Mouse (Mus musculus): Measurements from ENCODE around the gene Mcat.
A peak's percentile ranks its signal among the peaks of the same experiment; 100 is the strongest.

Mcat gene

DNA sequence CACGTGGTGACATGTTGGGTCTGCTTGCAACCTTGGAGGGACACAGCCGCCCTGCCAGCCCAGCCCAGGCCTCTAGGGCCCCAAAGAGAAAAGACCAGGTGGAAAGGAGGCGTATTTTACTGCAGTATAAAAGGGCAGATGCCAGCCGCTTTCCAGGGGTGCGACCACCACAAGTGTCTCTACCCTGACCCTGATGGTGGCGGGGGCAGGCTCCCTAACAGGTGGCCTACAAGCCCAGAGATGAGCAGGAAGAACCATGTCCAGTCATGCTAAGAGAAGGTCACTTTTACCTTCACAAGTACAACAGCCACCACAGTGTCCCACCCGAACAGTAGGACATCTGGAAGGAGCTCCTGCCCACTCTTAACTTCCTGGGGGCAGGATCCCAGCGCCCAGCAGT is 12.0 kb upstream of the Mcat start:
- DNase-seq = no peak

GRCm38 (mm10) chr15:83574731-83575351 is 11.3 kb upstream of the Mcat start:
- DNase-seq = no peak

- no peak for DNase-seq
Observed at GRCm38 (mm10) chr15:83573606-83574005, 10.0 kb upstream of the Mcat start.

DNA sequence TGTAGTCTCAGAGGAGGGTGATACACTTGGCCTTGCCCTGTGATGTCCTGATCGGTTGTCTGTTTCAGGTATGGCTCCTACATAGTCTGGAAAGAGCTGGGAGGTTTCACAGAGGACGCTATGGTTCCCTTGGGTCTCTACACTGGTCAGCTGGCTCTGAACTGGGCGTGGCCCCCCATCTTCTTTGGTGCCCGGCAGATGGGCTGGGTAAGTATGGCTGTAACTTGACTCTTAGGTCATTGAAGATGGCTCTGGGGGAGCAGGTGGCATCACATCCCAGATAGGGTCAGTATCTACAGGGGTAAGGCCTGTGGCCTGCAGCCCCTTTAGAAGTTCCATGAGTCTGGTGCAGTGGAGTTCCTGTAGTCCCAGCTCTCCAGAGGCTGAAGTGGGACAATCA is 8.5 kb upstream of the Mcat start:
- DNase-seq = no peak

GRCm38 (mm10) chr15:83571636-83572035 is 8.0 kb upstream of the Mcat start:
- DNase-seq = no peak

- peak; percentile 42 for DNase-seq
Observed at GRCm38 (mm10) chr15:83570641-83571040, 7.1 kb upstream of the Mcat start.

- DNase-seq = no peak
Observed at GRCm38 (mm10) chr15:83569682-83570081, 6.1 kb upstream of the Mcat start.

GRCm38 (mm10) chr15:83568544-83568943 is 5.0 kb upstream of the Mcat start:
- DNase-seq = no peak

DNA sequence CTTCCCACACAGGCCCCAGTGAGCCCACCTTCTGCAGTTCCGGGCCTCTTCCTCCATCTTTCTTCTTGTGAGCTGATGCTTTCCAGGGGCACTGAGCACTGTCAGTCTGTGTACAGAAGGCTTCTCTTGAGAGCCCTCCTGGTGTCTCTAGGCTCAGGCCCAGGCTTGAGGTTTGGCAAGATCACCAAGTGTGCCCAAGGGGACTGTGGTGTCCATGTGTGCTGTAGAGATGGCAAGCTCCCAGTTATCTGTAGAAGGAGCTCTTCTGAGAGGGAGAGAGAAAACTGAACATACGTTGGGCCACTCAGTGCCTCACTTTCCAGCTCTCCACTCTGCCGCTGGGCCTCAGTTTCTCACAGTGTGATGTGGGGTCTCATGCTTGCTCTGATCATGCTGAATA is 4.1 kb upstream of the Mcat start:
- DNase-seq = no peak

GRCm38 (mm10) chr15:83566006-83566405 is 2.4 kb upstream of the Mcat start:
- no peak for DNase-seq

DNA sequence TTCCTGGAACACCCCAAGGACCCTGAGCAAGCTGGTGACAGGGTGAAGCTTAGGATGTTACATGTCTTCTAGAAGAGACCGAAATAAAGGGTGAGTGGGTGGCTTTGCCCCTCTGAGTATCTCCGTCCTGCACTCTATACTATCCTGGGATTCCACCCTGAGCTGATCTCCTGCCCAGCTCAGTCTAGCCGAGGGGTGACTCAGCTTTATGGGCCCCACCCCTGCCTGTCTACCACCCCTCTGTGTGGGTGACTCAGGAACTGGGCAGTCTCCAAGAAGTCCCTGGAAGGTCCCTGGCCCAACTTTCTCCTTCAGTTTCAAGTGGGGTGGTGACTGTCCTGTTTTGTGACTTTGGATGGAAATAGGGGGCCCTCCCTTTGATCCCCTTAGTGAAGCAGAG is 1.8 kb upstream of the Mcat start:
- DNase-seq = no peak

DNA sequence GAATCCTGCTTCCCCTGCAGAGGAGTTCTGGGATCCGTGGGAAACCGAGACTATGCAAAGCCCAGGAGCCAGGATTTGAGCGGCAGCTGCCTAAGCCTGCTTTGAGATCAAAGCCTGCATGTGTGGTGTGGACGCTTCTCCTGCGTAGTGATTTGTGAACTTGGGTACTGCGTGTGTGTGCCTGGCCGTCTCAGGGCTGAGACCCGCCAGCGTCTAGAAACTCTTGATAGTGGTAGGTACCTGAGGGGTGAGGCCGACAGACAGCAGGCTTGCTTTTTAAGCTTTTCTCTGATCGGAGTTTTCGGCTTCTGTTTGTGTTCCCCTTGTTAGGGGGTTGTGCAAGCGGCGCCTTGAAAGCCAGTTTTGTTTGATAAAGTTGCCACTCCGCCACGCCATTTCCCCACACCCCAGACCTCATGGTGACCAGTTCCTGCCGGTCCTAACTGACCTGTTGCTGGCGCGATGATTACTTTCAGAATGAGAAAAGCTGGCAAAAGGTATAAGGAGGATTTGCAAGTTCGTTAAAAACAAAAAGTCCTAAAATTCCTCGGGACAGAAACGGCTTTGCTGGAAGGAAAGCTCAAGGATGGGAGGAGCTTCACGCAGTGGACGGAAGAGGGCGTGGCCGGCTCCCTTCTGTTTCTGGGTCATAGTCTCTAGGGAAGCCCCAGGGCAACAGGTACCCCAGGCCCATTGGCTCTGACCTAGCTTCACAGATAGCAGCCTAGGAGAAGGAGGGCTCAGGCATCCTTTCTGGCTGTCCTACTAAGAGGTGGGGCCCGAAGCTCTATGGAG is 467 bp upstream of the Mcat start:
- DNase-seq = peak; percentile 73

- DNase-seq = peak; percentile 84
Observed at GRCm38 (mm10) chr15:83562626-83563270, 839 bp downstream of the Mcat start.

GRCm38 (mm10) chr15:83560941-83561477 is 2.6 kb downstream of the Mcat start:
- DNase-seq = no peak

DNA sequence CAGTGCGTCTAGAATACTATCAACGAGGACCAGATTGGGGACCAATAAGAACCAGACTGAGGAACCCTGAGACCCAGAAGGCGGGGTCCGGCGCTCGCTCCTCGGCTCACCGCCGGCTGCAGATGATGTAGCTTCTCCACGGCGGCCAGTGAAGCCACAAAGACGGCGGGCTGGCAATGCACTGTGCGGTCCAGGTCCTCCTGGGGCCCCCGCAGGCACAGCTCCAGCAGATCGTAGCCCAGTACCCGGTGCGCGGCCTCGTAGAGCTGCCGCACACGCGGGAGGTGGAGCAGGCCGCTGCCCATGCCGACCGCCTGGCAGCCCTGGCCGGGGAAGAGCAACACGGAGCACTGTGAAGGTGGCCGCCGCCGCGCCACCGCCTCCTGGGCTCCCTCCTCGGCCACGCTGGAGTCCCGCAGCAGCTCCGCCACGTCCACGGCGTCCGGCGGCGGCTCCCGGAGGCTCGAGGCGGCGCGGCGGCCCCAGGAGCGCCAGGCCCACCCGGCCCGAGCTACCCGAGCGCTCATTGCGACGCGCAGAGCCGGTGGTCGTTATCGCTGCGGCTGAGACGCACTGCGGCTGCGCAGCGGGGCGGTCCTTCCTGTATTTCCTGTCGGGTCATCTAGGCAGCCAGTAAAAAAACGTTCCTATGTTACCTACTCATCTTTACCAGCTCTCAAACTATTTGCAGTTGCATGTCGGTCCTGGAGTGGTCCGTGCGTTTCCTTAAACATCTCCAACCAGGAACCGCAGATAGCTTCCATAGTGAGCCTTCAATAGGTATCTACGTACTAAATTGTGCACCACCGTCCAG is 8.2 kb downstream of the Mcat start:
- peak; percentile 93 for DNase-seq

DNA sequence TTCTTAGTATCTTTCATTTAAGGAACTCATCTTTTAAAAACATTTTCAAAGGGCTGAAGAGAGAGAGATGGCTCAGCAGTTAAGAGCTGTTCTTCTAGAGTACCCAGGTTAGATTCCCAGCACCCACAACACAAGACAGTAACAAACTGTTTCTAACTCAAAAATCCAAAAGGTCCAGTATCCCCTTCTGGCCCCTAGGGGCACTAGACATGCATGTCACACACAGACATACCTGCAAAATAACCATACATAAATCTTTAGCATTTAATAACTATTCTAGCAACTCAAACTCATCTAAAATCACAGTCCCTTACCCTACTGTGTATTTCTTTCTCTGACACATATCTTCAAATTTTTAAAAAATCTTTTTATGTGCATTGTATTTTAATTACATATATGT is 9.8 kb downstream of the Mcat start:
- DNase-seq = no peak

DNA sequence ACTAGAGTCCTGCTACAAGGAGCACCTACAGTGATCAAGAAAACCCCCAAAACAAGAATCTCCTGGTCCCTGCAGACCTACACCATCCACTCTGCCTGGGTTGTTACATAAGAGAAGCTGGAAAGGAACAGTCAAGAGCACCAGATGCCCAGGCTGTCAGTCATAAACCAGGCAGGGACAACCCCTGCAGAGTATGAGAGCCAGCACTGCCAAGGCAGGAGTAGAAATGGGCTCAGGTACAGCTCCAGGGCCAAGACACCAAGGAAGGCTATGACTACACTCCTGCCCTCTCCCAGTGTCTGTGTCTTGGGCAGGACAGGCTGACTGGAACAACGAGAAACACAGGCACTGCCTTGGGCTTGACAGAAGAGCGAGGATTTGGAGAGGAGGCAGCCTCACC is 13.4 kb downstream of the Mcat start:
- DNase-seq = no peak

DNA sequence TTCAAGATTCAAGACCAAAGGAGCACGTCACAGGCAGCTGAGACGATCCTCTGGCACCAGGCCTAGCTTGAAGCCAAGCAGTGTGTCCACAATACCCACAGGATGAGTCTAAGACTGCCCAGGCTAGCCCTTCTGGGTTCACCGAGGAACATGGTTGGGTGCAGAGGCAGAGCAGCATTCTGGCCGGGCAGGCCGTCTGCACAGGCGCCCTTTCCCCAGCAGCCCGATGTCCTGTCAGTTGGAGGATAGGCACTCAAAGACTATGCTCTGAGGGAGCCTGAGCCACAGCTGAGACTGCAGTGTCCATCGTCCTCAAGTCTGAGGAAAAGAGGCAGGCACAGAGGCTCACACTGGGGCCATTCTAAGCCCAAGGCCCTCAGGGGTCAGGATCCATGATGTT is 16.4 kb downstream of the Mcat start:
- no peak for DNase-seq

DNA sequence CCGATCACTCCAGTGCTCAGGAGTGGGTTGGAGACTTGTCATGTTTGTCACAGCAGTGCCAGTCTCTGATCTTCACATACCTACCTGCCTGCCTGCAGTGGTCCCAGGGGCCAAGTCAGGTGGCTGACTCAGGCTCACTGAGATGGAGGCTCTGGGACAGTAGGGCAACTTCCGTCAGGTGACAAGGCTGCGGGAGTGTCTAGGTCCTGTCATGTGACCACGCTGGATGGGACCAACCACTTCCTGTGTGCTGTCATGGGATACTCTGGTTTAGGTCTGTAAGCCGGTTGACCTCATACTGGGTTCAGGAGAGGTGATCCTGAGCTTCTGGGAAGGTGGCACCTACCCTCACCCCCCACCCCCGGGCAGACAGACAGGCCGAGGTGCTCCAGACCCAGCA is 17.6 kb downstream of the Mcat start:
- no peak for DNase-seq

GRCm38 (mm10) chr15:83541647-83542287 is 21.8 kb downstream of the Mcat start:
- no peak for DNase-seq

GRCm38 (mm10) chr15:83539905-83540304 is 23.7 kb downstream of the Mcat start:
- DNase-seq = no peak

DNA sequence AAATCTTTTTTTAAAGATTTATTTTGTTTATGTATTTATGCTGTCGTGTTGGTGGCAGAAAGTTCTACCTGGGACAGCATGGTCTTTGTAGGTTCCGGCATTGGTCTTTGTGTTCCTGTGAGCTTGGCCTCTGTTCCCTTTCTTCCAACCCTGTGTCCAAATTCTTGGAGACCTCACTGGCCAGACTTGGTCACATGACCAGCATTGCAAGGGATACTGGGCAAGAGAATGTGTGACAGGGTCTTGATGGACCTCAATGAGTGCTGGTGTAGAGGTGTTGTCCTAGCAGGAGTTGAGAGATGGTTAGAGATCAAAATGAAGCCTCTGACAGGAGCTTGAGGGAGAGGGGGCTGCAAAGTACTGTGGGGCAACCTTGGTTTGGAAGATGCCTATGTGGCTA is 24.7 kb downstream of the Mcat start:
- no peak for DNase-seq

DNA sequence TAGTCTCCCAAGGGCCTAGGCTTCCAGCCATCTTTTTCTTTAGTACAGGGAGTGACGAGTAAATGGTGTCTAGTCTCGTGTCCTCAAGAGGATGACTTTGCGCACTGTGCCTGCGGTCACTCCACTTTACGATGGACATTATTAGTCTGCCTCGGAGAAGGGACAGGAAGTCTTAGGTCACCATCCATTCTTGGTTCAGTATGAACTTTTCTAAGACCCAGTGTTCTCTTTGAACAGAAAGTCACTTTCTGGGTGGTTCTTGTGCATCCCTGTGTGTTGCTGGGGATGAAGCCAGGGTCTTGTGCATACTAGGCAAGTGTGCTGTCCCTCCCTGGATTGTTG is 27.7 kb downstream of the Mcat start:
- DNase-seq = no peak
